Mouse (Mus musculus) ES-E14 (cell line): ENCODE measurements around the gene Dynlrb1.

Experiments
- CHD2 ChIP-seq: IDR thresholded peaks from 2 replicates; pipeline ENCODE4 v1.6.1; 2014; ENCODE audit warnings: mild to moderate bottlenecking, low read depth, low read length, inconsistent platforms
- HCFC1 ChIP-seq: IDR thresholded peaks from 2 replicates; pipeline ENCODE4 v1.6.1; 2012; ENCODE audit warnings: low read length, inconsistent platforms, borderline replicate concordance; ENCODE audit not compliant: insufficient read depth

DNA sequence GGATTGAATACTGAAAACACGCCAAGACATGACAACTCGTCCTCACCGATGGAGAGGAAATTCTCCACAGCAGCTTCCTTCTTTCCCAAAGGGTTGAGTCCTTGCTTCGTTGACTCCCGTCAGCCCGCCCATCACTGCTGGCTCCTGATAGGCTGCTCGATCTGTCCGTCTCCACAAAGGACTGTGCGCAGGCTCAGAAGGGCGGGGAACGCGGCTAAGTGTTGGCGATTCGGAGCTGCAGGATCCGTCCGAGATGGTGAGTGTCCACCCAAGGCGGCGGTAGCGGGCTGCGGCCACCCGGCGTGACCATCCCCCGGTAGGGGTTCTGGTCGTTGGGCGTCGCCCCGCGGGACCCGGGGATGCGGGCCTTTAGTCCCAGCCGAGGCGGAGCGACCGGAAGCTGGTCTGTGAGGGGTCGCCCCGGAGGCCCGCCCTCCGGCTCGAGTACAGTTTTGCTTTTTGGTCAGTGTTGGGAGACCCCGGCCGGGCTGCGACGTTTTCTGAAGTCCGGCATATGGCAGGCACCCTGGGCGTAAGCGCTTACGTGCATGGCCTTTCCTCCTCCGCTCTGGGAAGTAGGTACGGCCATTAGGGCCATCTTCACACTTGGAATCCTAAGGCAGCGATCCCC, at the start of gene Dynlrb1:
- TF ChIP-seq HCFC1, result no peak
- no peak for TF ChIP-seq CHD2
